Mouse (Mus musculus): Measurements from ENCODE around the gene Cux1.
A peak's percentile ranks its signal among the peaks of the same experiment; 100 is the strongest.

The Cux1 gene

DNA sequence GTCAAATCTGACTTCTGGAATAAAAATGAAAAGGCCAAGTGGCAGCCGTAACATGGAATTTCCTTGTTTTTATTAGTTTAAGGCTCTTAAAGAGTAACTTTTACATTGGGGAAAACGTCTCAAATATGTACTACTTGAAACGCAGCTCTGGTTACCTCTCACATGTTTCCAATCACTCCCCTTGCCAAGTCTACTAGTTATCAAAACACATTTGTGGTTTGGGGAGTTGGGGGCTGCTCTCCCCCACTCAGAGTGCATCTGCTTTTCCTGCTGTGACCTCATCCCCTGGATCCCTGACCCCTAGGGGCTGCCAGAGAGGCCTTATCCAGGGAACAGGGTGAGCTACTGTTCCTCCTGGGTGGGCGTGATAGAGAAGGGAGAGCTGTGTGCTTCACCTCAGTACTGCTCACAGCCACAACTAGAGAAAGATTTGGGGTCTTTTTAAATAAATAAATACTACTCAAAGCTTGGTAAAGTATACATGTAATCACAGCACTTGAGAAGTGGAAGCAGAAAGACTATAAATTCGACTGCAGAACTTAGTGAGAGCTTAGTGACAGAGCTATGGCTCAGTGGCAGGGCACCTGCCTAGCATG, 64.7 kb downstream of the Cux1 start:
- no peak for DNase-seq (ENCODE audit: low spot score in 2 of 2)

DNA sequence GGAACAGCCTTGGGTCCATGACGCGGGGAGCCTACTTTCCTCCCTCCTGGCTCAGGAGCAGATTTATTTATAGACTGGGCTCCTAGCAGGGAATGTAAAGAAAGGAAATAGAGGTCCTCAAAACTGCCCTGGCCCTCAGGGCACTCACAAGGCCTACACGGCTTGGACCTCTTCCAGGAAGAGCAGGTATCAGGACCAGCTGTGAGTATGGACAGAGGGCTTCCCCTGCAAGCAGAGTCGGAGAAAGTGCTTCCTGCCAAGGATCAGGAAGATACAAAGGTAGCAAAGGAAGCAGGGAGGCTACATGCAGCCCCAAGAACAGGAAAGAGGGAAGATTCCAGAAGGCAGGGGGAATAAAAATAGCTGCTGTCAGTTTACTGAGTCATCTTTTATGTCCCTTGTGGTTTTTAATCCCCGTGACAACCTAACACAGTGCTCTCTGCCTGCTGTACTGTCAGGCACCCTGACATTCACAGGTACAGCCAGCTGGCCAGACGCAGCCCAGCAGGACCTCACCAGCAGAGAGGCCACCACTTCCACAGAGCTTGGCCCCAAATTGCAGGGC, 66.9 kb downstream of the Cux1 start:
- DNase-seq (ENCODE audit: low spot score in 2 of 2): peak in 1 of 2 experiments; percentile 32

DNA sequence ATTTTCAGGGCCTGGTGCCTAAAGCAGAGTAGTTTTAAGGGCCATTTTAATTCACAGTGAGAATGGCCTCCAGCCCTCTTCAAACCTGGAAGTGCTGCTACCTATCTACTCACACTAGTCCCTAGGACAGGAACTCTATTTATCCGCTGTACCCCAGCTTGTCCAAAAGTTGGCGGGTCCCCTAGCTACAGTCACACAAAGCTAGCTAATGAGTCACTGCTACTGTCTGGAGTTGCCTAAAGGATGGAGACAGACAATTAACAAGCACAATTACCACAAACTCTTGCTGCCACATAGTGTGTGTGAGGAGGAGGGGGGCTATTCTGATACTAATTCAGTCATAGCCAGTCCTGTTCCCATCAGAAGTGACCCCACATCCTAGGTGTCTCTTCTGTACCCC, 68.0 kb downstream of the Cux1 start:
- DNase-seq (ENCODE audit: low spot score in 2 of 2): no peak

DNA sequence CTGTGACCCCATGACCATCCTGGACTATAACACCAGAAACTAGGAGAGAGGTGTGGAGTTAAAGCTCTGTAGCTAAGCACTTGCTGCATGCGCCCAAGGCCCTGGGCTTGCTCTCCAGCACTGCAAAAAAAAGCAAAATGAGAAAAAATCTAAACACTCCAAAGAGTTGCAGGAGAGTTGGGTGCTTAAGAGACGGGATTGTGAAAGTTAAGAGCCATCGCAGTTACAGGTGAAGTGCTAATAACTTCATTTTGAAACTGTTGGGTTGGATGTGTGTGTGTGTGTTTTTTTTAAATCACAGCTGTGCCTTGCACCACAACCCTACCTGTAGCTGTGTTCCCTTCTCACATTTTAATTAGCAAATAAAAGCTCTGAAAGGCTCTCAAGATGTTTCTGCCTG, 68.5 kb downstream of the Cux1 start:
- no peak for DNase-seq (ENCODE audit: low spot score in 2 of 2)

DNA sequence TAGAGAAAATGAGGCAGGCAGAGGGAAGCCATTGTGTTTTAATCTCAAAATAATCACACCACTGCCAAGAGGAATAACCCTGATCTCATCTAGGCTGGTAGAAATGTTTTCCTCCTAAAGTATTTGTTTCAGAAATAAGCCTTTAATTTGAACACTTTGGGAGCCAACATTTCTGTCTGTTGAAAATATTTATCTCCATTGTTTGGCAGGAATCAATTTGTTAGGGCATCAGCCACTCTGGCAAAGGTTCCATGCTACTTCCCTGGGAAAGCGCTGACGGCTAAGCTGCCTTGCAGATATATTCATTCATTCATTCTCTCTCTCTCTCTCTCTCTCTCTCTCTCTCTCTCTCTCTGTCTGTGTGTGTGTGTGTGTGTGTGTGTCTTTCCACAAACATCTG, 70.0 kb downstream of the Cux1 start:
- DNase-seq (ENCODE audit: low spot score in 2 of 2): no peak

DNA sequence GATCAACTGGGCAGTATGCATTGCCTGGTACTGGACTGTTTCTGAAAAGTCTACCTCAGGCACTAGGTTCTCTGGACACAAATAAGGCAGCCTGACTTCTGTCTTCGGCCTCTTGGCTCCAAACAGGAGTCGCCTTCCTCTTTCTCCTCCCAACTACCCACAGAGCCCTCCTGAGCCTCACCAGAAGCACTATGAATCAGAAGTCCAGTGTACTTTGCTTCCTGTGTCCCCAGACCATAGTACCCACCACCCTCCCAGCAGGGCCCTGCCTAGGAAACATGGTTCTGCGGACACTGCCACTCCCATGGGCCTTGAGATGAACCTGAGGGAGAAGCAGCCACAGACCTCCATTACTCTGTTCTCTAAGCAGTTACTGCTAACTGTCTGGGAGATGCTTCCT, 71.7 kb downstream of the Cux1 start:
- no peak for DNase-seq (ENCODE audit: low spot score in 2 of 2)

DNA sequence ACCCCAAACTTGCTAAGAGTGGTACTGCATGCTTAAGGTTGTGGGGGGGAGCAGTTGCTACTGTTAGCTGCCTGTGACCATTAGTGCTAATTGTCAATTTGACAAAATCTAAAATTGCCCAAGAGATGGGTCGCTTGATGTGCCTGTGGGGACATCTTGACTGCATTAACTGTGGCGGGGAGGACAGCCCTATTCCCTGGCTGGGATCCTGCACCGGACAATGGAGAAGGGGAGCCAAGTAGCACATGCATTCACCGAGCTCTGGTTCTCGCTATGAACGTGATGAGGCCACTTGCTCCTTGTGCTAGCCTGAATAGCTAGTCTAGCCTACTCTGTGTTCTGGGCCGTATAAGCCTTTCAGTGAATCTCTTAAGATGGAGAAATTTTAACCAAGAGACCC, 72.4 kb downstream of the Cux1 start:
- no peak for DNase-seq (ENCODE audit: low spot score in 2 of 2)

DNA sequence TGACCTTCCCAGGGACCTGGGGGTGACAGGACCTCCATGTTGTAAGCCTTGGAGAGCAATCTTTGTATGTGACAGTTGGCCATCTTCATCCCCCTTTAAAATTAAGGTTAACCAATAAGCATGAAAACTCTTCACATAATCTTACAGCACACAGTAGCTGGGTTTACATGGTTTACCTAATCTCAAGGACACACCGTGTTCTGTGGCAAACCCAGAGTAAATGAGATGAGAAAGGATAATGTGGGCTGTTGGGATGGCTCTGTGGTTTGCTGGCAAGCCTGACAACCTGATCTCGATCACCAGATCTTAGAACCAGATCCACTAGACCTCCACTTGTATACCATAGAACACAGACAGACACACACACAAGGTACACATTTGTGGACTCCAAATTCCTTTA, 73.0 kb downstream of the Cux1 start:
- no peak for DNase-seq (ENCODE audit: low spot score in 2 of 2)

DNA sequence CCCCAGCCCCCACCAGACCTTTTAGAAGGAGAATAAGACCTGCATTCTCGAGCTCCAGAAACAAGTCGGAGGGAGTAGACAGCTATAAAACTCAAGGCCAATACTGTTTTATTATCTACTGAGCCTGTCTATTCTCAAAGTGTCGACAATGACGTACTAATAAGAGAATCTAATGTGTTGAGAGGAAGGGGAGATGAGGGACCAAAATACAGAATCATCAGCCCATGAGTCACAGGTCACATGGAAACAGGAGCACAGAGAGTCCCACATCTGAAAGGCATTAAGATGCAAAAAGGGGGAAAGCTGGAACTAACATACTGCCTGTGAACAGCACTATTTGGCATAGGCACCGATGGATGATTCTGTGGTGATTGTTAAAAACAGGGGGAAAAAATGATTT, 77.8 kb downstream of the Cux1 start:
- no peak for DNase-seq (ENCODE audit: low spot score in 2 of 2)

DNA sequence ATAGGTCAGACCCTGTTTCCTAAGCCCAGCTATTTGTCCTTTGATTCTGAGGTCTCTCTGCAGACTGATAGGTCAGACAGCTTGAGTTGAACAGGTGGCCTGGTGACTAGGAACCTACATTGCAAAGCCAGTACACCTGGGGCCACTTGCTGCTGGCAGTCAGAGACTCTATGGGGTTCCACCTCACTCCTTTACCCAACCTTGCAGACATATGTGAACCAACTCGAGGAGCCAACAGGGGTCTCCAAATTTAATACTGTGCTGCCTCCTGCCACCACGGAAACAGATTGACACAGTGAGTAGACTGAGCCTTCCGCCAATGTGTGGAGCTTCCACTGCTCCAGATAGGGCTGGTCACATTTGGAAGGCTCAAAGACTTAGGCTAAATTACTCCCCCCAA, 78.6 kb downstream of the Cux1 start:
- DNase-seq (ENCODE audit: low spot score in 2 of 2): no peak

DNA sequence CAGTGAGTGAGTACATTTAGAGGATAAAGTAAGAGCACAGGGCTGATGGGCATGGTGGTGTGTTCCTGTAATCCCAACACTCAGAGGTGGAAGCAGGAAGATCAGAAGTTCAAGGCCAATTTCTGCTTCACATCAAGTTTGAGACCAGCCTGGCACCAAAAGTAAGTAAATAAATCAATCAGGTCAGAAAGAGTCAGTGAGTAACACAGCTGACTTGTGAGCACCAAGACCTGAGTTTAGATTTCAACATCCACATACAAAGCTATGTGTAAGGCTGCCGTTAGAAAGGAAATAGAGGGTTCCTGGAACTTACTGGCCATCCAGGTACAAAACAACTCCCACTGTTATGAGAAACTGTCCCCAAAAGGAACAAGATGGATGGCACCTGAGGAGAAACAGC, 79.1 kb downstream of the Cux1 start:
- DNase-seq (ENCODE audit: low spot score in 2 of 2): no peak

DNA sequence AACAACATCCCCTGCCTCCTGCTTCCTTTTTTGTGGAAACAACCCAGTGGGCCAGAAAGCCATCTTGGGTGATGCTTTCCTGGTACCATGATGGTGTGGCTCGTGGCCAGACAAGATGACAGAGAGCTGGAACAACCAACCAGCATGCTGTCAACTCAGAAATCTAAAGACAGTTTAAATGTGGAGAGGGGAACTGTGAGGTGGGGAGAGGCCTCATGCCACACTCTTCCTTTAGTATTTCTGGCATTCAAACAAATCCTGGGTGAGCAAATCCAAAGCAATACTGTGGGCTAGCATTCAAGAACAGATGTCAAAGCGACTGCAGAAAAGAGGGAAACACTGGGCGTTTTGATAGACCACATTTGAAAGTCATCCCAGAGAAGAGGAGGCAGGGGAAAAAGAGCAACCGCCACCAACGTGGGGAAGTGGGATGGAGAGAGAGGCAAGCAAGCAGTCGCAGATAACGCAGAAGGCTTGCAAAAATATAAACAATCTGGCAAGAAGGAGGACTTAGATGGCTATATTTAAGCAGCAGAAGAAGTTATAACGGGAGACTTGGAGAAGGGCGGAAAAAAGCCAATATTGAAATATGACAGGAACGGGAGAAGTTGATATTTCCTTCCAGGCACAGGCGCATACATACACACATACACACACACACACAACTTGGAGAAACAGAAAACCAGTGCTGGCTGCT, 79.7 kb downstream of the Cux1 start:
- no peak for DNase-seq (ENCODE audit: low spot score in 2 of 2)

DNA sequence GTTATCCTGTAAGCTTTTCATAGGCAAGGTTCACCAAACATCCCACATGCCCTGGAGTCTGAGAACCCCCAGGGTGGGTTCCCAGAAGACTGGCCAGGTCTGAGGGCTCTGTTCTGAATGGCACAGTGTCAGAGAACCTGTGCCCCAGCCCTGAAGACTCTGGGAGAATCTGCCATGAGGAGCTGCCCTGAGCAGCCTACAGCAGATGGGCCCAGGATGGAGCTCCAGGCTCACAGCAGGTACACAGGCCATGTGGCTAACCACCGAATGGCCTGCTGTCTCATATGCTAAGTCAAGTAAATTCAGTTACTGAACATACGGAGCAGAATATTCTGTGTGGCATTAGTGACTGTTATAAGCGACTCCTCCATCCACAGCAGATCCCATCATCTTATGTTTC, 80.9 kb downstream of the Cux1 start:
- DNase-seq (ENCODE audit: low spot score in 2 of 2): no peak

DNA sequence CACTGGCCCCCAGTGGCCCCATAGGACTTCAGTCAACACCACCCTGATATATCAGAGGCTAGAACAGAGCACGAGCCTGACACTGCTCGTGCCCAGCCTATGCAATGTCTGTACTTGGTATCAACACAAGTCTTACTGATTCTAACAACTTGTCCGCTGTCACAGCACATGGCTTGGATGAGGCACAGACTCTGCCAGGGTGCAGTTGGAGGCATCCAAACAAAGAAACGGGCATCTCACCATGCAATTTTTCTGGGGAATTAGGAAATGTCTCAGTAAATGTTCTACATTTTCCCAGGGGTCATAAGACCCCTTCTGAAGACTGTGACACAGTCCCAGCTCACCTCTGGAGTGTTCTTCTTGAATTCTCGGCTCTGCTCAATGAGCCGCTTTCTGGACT, 81.9 kb downstream of the Cux1 start:
- no peak for DNase-seq (ENCODE audit: low spot score in 2 of 2)

DNA sequence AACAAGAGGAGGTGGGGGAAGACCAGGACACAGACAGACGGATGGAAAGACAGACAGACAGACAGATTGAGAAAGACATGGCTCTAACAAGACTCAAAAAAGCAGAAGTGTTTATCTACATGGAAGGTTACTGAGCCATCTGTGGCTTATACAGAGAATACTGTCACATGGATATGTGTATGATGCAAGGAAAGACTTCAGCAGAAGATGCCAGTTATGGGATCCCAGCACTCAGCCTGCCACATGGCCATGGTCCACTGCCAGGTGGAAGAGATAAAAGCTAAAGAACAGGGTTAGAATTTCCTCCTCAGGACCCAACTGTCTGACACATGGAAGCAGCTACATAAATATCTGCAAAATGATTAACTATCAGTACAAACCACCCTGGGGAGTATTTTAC, 84.9 kb downstream of the Cux1 start:
- no peak for DNase-seq (ENCODE audit: low spot score in 2 of 2)

DNA sequence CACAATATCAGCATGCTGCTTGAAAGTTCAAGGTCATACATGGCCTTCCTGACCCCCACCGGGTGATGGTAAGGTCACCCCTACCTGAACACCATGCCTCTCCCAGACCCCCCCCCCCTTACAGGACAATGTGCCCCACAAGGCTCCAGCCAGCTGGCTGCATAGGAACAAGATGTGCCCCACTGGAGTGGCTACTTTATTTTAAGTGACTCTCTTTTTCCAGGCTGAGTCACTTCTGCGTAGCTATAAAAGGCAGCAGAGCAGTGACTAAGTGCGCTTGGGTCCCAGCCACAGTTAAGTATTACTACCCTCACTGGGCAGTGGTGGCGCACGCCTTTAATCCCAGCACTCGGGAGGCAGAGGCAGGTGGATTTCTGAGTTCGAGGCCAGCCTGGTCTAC, 86.7 kb downstream of the Cux1 start:
- DNase-seq (ENCODE audit: low spot score in 2 of 2): no peak

DNA sequence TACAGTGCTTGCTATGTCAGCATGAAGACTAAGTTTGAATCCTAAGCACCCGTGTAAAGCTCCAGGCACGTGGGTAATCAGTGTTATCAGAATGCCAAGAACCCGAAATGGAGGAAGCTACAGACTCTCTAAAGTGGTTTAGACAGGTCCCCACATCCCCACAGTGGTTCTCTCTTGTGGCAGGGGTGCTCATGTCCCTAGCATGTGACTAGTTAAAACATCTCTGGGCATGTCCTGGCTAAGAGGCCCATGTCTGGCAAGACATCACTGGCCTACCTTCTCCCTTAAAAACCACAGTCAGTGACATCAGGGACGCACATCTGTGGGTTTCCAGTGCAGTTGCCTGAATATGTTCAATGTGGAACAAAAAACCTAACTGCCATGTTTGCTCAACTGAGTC, 87.5 kb downstream of the Cux1 start:
- no peak for DNase-seq (ENCODE audit: low spot score in 2 of 2)

DNA sequence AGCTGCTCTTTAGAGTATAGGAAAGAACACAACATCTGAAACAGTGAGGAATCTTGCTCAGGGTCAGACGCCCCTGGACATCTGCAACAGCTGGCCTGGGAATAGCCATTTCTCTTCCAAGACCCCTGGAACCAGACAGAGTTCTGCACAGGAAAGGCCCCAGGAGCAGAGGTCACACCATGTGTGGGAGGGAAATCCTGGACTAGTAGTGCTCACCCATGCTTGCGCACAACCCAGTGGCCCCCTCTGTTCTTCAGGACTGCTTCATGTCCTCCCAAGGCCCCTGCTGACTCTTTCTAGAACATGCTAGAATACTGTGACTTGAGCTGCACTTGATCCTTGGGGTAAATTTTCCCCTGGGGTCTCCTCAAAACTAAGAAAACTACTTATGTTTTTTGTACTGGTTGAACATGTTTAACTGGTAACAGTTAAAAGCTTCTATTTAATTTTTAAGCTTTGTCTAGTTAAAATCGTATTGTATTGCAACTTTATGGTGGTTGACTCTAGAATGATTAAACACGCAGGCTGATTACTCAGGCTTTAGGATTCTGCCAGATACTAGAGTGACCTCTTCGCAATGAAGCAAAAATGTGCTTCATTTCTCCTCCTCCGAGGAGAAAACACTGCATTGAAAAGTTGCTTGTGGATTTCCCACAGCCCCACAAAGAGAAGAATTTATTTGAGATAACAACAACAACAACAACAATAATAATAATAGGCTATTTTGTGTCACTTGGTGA, 88.1 kb downstream of the Cux1 start:
- DNase-seq (ENCODE audit: low spot score in 2 of 2): no peak

DNA sequence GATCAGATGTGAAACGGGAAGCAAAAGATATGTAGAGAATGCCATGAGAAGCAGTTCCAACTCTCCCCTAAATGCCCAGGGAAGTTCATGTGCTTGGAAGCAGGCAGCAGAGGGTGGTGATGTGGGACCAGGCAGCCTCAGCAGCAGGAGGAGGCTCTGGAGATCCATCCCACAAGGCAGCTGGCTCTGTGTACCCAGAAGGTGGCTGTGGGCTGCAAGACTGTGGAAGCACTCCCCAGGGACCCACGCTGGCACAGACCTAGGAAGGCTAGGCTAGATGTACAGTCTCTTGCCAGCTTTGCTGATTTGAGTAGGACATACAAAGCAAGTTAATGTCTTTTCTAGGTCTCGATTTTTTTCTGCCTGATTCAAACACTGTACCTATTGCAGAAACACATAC, 91.0 kb downstream of the Cux1 start:
- DNase-seq (ENCODE audit: low spot score in 2 of 2): no peak

DNA sequence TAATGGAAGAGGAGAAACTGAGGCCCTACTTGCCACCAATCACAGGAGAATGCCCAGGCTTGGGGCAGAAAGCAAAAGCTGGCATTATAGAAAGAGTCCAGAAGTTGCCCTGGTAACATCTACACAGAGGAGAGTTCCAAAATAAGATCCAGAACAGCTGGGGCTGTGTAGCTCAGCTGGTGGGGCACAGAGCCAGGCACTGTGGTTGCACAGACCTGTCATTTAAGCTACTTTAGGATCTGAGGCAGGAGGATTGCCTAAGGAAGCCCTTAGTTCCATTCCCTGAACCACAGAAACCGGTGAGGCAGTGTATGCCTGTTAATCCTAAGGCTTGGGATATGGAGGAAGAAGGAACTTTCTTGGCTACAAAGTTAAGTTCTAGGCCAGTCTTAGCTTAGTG, 92.1 kb downstream of the Cux1 start:
- DNase-seq (ENCODE audit: low spot score in 2 of 2): no peak

DNA sequence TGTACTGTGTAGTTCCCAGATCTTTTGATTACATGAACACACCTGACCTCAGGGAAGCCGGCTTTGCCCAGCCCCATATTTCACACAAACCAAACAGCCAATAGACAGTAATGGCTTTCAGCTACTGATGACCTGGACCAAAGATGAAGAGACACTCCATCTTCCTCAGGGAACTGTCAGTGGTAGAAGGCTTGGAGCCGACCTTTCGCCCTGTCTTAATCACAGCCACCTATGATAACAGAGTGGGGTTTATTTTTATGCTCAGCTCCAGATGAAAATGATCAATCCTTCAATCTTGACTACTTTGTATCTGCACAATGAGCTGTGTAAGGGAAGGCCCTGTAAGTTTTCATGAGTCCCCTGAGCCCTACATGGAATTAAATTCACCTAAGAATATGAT, 93.2 kb downstream of the Cux1 start:
- no peak for DNase-seq (ENCODE audit: low spot score in 2 of 2)

DNA sequence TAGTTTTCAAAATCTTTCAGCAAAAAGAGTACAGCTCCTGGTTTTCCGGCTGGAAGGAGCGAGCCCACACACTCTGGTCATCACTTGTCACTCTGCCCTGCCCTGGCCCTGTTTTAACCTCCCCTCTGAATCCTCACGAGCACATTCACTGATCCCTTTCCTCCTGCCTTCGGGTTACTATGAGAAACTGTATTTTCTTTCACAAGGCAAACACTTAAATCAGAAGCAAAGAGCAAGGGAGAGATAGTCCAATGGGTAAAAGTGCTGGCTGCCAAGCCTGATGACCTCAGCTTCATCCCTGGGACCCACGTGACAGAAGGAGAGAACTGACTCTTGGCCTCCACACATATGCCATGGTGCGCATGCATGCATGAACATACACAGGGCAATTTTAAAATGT, 94.0 kb downstream of the Cux1 start:
- no peak for DNase-seq (ENCODE audit: low spot score in 2 of 2)

DNA sequence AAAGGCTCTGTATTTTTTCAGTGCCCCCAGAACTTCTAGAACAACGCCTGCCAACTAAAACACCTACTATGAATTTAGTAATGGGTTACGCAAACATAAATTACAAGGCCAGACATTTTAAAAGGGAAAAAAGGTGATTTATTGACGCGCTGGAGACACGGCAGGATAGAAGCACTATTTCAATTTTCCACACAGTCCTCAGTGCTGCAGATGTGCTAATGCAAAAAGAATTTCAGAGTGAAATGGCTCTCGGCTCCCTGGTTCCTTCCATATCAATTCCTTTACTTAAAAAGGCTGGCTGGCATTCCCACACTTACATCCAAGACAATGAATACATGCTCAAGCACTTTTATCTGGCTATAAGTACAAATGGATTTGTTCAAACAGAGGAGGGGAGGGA, 94.4 kb downstream of the Cux1 start:
- no peak for DNase-seq (ENCODE audit: low spot score in 2 of 2)
